Mouse (Mus musculus) embryonic facial prominence, embryonic 12.5 days (tissue): ENCODE measurements around the gene Trip12. TPM values are rescaled to one million over a fixed set of nuclear protein-coding genes. Genes with fewer than 3 reads are reported as not detected.
A peak's percentile ranks its signal among the peaks of the same experiment; 100 is the strongest.

ENCODE experiments used
- ATAC-seq: fragments of 200-750 bp; cut with Nextera tagmentation; 2 replicates; pipeline ENCODE4 v1.8.0; 2017; ENCODE audit not compliant: insufficient number of reproducible peaks, insufficient read depth, low FRiP score, low TSS enrichment
- H3K27ac ChIP-seq: fragments of 300-500 bp; sonication (generic); 2 replicates; pipeline ENCODE4 v1.5.1; 2016; ENCODE audit warnings: mild to moderate bottlenecking
- H3K27me3 ChIP-seq: fragments of 300-500 bp; sonication (generic); 2 replicates; pipeline ENCODE4 v1.6.1; 2016; ENCODE audit warnings: mild to moderate bottlenecking, moderate library complexity
- H3K36me3 ChIP-seq: fragments of 300-500 bp; sonication (generic); 2 replicates; pipeline ENCODE4 v1.6.1; 2016; ENCODE audit warnings: mild to moderate bottlenecking
- H3K4me1 ChIP-seq: fragments of 300-500 bp; sonication (generic); 2 replicates; pipeline ENCODE4 v1.6.1; 2016
- H3K4me2 ChIP-seq: fragments of 300-500 bp; sonication (generic); replicated peaks from 2 replicates; pipeline ENCODE4 v1.6.1; 2016; ENCODE audit warnings: mild to moderate bottlenecking, moderate library complexity
- H3K4me3 ChIP-seq: fragments of 300-500 bp; sonication (generic); 2 replicates; pipeline ENCODE4 v1.5.1; 2016; ENCODE audit warnings: mild to moderate bottlenecking
- H3K9ac ChIP-seq: fragments of 300-500 bp; sonication (generic); 2 replicates; pipeline ENCODE4 v1.6.1; 2016; ENCODE audit warnings: mild to moderate bottlenecking, moderate library complexity
- H3K9me3 ChIP-seq: fragments of 300-500 bp; sonication (generic); 2 replicates; pipeline ENCODE4 v1.6.1; 2016; ENCODE audit warnings: mild to moderate bottlenecking, moderate library complexity
- WGBS: fragments of 180-500 bp; shearing (Covaris S2); methylation state at CpG from one replicate; pipeline ENCODE4 v1.1.7; 2016; 5-methylcytosine and 5-hydroxymethylcytosine counted together
- polyA plus RNA-seq: library from polyadenylated mRNA; unstranded; fragments of >200 nt; fragmentation: Nextera tagmentation; extraction: Ambion mirVana; gene quantifications from 2 replicates; pipeline ENCODE4 v1.2.1, GENCODE M21; 2016

Trip12 gene
- polyA plus RNA-seq, 1 experiment from 2014 or later, result 83.1 TPM

DNA sequence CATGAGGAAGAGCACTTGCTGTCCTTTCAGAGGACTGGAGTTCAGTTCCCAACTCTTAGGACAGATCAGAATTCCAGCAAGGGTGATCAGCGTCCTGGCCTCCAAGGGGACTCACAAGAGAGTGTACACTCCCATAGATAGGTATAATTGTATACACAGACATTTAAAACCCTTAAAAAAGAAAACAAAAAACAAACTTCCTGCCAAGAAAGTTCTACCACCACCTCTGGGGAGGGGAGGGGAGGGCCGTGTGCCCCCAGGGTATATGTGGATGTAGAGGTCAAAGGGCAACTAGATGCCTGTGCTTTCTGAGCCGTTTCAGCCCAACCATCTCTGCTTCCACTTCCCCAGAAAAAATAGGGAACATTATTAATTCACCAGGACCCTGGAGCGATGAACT lies 32.6 kb upstream of the Trip12 start:
- Histone ChIP-seq H3K9me3 (no peaks in the 10 kb centered on the region), H3K4me2 (no peak overlapping the region), H3K27me3 (no peaks in the 10 kb centered on the region), H3K4me1 (no peaks in the 10 kb centered on the region), H3K27ac (no peak overlapping the region), H3K4me3 (no peak overlapping the region), H3K9ac (no peak overlapping the region), H3K36me3 (no peaks in the 10 kb centered on the region)
- WGBS, result 38% methylated on average over 4 of the region's 4 CpGs
- no peak for ATAC-seq

DNA sequence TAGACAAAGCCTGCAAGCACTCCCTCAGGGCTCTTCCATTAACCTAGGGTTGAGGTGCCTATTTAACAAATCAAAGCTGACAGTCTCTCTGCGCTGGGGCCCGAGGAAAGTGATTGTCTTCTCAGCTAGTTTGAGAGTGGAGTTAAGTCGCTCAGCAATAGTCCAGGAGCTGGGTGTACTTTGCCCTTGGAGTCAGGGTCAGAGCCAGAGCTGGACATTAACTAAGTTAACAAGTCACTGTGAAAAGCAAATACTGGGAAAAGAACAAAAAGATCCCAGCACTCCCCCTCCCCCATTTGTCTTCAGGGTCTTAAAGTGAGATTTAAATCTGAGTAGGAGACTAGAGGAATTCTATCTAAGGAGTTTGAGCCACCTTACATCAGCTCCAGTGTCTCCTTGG lies 31.8 kb upstream of the Trip12 start:
- no peak overlapping the region for H3K9ac ChIP-seq
- no peak overlapping the region for H3K4me2 ChIP-seq
- no peaks in the 10 kb centered on the region for H3K4me1 ChIP-seq
- H3K9me3 ChIP-seq, result no peaks in the 10 kb centered on the region
- no peak overlapping the region for H3K27ac ChIP-seq
- 18% methylated on average over 3 of the region's 3 CpGs for WGBS
- H3K27me3 ChIP-seq, result no peaks in the 10 kb centered on the region
- H3K36me3 ChIP-seq, result no peaks in the 10 kb centered on the region
- no peak for ATAC-seq
- no peak overlapping the region for H3K4me3 ChIP-seq

DNA sequence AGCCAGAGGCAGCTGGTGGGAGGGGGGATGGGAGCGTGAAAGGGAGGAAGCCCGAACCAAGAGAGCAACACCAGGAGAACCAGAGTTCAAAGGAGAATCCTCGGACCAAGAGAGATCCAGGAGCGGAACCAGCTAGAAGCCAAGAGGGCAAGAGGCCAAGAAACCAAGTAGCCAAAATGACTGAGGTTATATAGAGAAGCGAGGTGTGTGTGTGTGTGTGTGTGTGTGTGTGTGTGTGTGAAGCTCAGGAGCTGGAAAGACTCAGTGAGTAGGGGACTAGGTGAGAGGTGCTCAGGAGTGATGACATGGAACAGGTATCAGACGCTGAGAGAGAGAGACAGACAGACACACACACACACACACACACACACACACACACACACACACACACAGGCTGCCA lies 30.8 kb upstream of the Trip12 start:
- Histone ChIP-seq H3K9me3 (no peaks in the 10 kb centered on the region), H3K4me2 (no peak overlapping the region), H3K27me3 (no peaks in the 10 kb centered on the region), H3K27ac (no peak overlapping the region), H3K9ac (no peak overlapping the region), H3K4me1 (no peaks in the 10 kb centered on the region), H3K4me3 (no peak overlapping the region), H3K36me3 (no peaks in the 10 kb centered on the region)
- no peak for ATAC-seq
- 56% methylated on average over 6 of the region's 6 CpGs for WGBS

DNA sequence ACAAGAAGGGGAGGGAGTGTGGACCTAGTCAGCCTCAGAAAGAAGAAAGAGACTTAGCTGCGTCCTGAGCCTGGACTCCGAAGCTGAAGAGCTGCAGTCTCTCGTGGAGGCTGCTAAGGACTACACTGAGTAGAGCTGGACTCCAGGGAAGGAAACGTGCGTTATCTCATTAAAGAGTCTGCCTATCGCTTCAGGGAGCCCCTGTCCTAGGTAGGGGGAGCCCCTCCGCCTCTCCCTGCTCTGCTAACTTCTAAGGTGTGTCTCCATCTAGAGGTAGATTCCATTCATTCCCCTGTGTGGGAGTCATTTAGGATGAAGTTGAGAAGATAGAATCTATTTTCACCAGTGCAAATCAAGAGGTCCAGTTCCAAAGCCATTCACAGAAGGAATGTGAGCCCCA lies 29.2 kb upstream of the Trip12 start:
- no peaks in the 10 kb centered on the region for H3K27me3 ChIP-seq
- WGBS, result 40% methylated on average over 7 of the region's 7 CpGs
- H3K36me3 ChIP-seq, result no peaks in the 10 kb centered on the region
- no peak overlapping the region for H3K4me2 ChIP-seq
- H3K4me3 ChIP-seq, result no peak overlapping the region
- ATAC-seq, result 0 out of 2 replicates have a peak, but pooled peaks have one; percentile 53
- H3K4me1 ChIP-seq, result 0 out of 2 replicates have a peak, but pooled peaks cover 3% of the 10 kb centered on the region
- H3K27ac ChIP-seq, result no peak overlapping the region
- H3K9me3 ChIP-seq, result no peaks in the 10 kb centered on the region
- no peak overlapping the region for H3K9ac ChIP-seq

DNA sequence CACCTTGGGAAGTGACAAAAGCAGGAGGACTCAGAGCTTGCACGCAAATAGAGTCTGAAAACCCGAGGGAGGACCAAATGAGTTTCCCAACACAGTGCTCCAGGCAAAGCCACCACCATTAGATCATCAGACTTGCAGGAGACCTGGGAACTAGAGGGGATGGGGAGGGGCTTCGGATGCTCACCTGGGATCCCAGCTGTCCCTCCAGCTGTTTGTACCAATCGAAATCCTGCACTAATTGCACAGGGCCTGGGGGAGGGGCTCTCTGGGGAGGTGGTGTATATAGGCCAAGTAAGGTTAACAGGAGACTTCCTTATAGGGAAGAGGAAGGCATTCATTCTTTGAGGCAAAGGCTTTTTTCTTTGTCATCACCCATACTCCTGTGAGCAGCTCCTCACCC lies 28.5 kb upstream of the Trip12 start:
- WGBS, result 51% methylated on average over 4 of the region's 4 CpGs
- Histone ChIP-seq H3K36me3 (no peaks in the 10 kb centered on the region), H3K27ac (no peak overlapping the region), H3K4me1 (0 out of 2 replicates have a peak, but pooled peaks cover 6% of the 10 kb centered on the region), H3K9me3 (no peaks in the 10 kb centered on the region), H3K9ac (no peak overlapping the region), H3K4me2 (no peak overlapping the region), H3K4me3 (no peak overlapping the region), H3K27me3 (no peaks in the 10 kb centered on the region)
- ATAC-seq, result peak; percentile 29; the same call in 1 of the 2 replicates

DNA sequence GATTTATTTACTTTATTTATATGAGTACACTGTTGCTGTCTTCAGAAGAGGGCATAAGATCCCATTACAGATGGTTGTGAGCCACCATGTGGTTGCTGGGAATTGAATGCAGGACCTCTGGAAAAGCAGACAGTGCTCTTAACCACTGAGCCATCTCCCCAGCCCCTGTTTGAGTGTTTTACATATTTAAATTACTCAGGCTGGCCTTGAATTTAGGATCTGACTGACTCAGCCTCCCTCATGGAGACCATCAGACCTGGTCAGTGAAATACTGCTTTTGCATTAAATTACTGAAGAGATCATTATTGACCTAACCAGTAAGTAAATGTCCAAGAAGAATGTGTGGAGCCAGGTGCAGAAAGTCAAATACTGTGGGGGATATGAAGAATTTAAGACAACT lies 28.0 kb upstream of the Trip12 start:
- H3K4me1 ChIP-seq, result 0 out of 2 replicates have a peak, but pooled peaks cover 6% of the 10 kb centered on the region
- H3K4me2 ChIP-seq, result no peak overlapping the region
- no peak overlapping the region for H3K4me3 ChIP-seq
- H3K9me3 ChIP-seq, result no peaks in the 10 kb centered on the region
- H3K27ac ChIP-seq, result no peak overlapping the region
- H3K27me3 ChIP-seq, result no peaks in the 10 kb centered on the region
- H3K9ac ChIP-seq, result no peak overlapping the region
- no peaks in the 10 kb centered on the region for H3K36me3 ChIP-seq
- ATAC-seq, result no peak

DNA sequence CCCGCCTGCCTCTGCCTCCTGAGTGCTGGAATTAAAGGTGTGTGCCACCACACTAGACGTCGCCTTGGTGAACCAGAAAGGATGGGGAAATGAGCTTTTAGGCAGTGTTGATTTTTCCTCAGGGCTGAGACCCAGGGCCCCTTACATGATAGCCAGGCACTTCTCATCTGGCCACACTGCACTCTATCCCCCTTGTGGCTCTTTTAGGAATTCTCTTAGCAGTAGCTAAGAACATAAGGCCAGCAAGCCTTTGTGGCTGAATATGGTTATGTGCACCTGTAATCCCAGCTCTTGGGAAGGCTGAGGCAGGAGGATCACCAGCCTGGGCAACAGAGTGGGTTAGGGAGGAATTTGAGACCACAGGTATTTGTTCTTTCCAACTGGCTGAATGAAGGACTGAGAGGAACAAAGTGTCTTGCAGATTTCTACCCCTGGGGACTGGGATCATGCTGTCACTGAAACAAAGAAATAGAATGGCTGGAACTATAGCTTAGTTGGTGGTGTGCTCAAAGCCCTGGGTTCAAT lies 26.5 kb upstream of the Trip12 start:
- 90% methylated on average over 3 of the region's 3 CpGs for WGBS
- Histone ChIP-seq H3K27me3 (no peaks in the 10 kb centered on the region), H3K9me3 (no peaks in the 10 kb centered on the region), H3K36me3 (no peaks in the 10 kb centered on the region), H3K27ac (no peak overlapping the region), H3K4me1 (0 out of 2 replicates have a peak, but pooled peaks cover 6% of the 10 kb centered on the region), H3K4me3 (no peak overlapping the region), H3K4me2 (no peak overlapping the region), H3K9ac (no peak overlapping the region)
- ATAC-seq, result no peak

DNA sequence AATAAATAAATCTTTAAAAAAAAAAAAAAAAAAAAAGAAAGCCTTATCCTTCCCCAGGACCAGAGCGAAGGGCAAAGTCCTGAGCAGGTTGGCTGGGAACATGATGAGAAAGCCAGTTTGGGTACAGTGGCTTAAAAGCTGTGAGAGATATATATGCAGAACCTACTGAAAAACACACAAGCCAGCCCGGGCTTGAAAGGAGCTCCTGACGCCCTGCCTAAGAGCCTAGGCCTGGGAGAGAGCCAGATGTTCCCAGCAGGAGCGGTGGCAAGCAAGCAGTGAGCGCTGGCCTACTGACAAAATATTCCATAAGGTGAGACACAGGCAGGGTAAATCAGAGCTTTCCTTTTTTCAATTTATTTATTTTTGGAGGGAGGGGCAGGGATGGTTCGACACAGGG lies 25.9 kb upstream of the Trip12 start:
- Histone ChIP-seq H3K9me3 (no peaks in the 10 kb centered on the region), H3K4me2 (no peak overlapping the region), H3K36me3 (no peaks in the 10 kb centered on the region), H3K4me1 (0 out of 2 replicates have a peak, but pooled peaks cover 6% of the 10 kb centered on the region), H3K27me3 (no peaks in the 10 kb centered on the region), H3K9ac (no peak overlapping the region), H3K4me3 (no peak overlapping the region), H3K27ac (no peak overlapping the region)
- no peak for ATAC-seq
- WGBS, result 87% methylated on average over 6 of the region's 6 CpGs

DNA sequence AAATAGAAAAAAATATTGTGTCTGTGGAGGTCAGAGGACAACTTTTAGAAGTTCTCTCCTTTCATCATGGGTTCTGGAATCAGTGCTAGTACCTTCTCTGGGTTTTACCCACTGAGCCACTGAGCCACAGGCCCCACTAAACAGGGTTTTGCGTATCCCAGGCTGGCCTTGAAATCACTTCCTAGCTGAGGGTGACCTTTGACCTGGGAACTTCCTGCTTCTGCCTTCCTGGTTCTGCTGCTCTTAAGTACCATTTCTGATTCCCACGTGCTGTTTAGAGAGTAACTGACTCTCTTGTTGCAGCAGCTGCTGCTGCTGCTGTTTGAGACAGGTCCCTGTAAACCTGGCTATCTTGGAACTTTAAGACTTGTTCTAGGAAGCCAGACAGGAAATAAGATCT lies 24.3 kb upstream of the Trip12 start:
- WGBS, result 21% methylated on average over 2 of the region's 2 CpGs
- Histone ChIP-seq H3K27ac (no peak overlapping the region), H3K4me2 (no peak overlapping the region), H3K4me1 (0 out of 2 replicates have a peak, but pooled peaks cover 6% of the 10 kb centered on the region), H3K36me3 (no peaks in the 10 kb centered on the region), H3K9me3 (no peaks in the 10 kb centered on the region), H3K9ac (no peak overlapping the region), H3K4me3 (no peak overlapping the region), H3K27me3 (no peaks in the 10 kb centered on the region)
- no peak for ATAC-seq

DNA sequence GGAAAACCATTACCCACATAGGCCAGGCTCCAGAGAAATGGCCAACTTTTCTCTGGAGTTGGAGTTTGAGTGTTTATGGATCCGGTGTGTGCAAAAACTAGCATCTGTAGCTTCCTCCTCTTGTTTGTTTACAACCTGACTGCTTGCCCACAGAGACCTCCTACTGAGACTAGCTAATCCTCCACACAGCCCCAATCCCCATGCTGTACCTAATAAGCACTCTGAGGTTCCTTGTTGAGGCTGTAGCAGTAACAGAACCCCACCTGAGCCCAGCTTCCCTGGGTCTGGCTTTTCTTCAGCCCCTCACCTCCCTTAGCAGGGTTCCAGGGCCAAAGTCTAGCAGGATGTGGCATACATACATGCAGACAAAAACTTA lies 20.9 kb upstream of the Trip12 start:
- Histone ChIP-seq H3K27me3 (no peaks in the 10 kb centered on the region), H3K4me2 (no peak overlapping the region), H3K4me3 (no peak overlapping the region), H3K4me1 (0 out of 2 replicates have a peak, but pooled peaks cover 6% of the 10 kb centered on the region), H3K9ac (no peak overlapping the region), H3K27ac (no peak overlapping the region), H3K9me3 (no peaks in the 10 kb centered on the region), H3K36me3 (no peaks in the 10 kb centered on the region)
- WGBS, result 67% methylated on average over 1 of the region's 1 CpGs
- no peak for ATAC-seq

DNA sequence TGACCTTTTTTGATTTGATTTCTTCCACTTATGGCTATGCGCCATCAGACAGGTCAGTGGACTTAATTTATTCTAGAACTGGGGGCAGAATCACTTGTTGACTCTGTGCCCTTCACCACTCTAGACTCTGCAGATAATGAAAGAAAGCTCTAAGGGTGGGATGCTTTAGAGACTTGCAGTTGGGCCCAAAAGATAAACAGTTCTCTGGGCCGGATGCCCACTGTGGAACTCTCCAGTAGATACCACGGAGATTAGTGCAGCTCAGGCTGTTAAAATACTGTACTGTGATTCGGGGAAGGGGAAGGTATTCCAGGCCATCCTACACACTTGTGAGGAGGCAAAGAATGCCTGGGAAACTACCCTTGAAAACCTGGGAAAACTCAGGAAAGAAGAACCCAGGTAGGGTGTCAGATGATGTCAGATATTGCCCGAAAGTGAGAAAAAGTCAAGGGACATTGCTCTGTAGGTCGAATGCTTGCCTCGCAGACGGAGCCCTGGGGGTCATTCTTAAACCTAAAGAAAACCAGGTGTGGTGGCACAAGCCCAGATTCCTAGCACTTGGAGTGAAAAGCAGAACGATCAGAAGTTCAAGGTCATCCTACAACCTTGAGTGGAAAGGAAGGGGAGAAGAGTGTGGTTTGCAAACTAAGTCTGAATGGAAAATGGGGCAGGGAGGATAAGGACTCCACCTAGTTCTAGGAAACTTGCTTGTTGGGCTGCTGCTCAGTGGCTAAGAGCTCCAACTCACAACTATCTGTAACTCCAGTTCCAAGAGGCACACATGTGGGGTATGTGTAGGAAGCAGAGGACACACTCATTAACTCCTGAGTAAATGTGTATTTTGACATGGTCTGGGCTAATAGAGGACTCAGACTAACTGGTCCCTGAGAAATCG lies 20.3 kb upstream of the Trip12 start:
- Histone ChIP-seq H3K27ac (no peak overlapping the region), H3K27me3 (no peaks in the 10 kb centered on the region), H3K9me3 (no peaks in the 10 kb centered on the region), H3K36me3 (no peaks in the 10 kb centered on the region), H3K4me1 (0 out of 2 replicates have a peak, but pooled peaks cover 6% of the 10 kb centered on the region), H3K4me3 (no peak overlapping the region), H3K4me2 (no peak overlapping the region), H3K9ac (no peak overlapping the region)
- WGBS, result 77% methylated on average over 10 of the region's 10 CpGs
- no peak for ATAC-seq

DNA sequence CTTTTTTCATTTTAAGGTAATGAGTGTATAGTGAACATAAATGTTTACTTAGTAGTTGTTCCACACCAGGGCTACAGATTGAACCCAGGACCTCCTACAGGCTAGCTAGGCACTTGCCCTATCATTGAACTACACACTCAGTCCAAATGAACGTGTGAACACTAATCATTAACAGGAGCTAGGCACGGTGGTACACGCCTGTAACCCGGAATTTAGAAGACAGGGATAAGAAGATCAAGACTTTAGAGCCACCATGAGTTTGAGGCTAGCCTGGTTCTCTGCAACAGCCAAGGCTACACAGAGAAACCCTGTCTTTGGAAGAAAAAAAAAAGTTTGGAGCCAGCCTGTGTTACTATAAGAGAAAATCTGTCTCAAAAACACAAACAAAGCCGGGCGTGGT lies 19.3 kb upstream of the Trip12 start:
- no peak for ATAC-seq
- 0 out of 2 replicates have a peak, but pooled peaks cover 3% of the 10 kb centered on the region for H3K4me1 ChIP-seq
- H3K27ac ChIP-seq, result no peak overlapping the region
- no peak overlapping the region for H3K9ac ChIP-seq
- H3K36me3 ChIP-seq, result no peaks in the 10 kb centered on the region
- H3K9me3 ChIP-seq, result no peaks in the 10 kb centered on the region
- H3K27me3 ChIP-seq, result no peaks in the 10 kb centered on the region
- WGBS, result 94% methylated on average over 6 of the region's 6 CpGs
- H3K4me3 ChIP-seq, result no peak overlapping the region
- H3K4me2 ChIP-seq, result no peak overlapping the region
